Mouse (Mus musculus): Measurements from ENCODE around the gene Ank3.

DNA sequence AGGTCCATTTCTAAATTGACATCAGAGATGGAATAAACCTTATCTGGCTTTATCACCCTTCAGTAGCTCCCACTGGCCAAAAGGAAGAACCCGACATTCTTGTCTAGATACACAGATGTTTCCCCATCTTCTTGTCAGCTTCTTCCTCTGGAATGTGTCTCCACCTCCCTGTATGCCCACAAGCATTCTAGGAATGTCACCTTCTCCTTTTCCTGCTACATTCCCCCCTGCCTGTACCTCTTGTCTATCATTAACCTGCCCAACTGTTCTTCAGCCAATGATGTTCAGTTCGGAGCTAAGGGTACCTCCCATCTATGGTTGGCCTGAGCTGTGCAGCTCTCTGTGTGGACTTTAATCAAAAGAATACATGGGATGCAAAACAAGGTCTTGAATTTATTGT lies 272.4 kb downstream of the Ank3 start:
- TF ChIP-seq CTCF (conservative IDR thresholded peaks at IDR 0.05; ENCODE audit: insufficient read depth, insufficient read length, low read depth, low read length): no peak
- no peak for TF ChIP-seq POLR2A (IDR thresholded peaks at IDR 0.05; ENCODE audit: low read depth, low read length)
